Mouse (Mus musculus) forebrain, postnatal 0 days (tissue): ENCODE data around the gene Bsg. TPM values are rescaled to one million over a fixed set of nuclear protein-coding genes. Genes with fewer than 3 reads are reported as not detected.

Experiments
- ATAC-seq: fragments of 200-750 bp; cut with Nextera tagmentation; 2 replicates; pipeline ENCODE4 v1.8.0; 2017; ENCODE audit warnings: mild to moderate bottlenecking, moderate library complexity
- DNase-seq: peaks from one replicate; pipeline ENCODE4 v3.0.0-alpha.2; 2015
- H3K27ac ChIP-seq: fragments of 300-500 bp; sonication (generic); 2 replicates; pipeline ENCODE4 v1.5.1; 2014; ENCODE audit warnings: low read depth, mild to moderate bottlenecking, antibody characterized with exemption, low read length, moderate library complexity, mixed read lengths
- H3K27me3 ChIP-seq: fragments of 300-500 bp; sonication (generic); 2 replicates; pipeline ENCODE4 v1.6.1; 2014; ENCODE audit warnings: mild to moderate bottlenecking, low read length, mixed read lengths; ENCODE audit not compliant: insufficient read depth
- H3K36me3 ChIP-seq: fragments of 300-500 bp; sonication (generic); 2 replicates; pipeline ENCODE4 v1.6.1; 2014; ENCODE audit warnings: mild to moderate bottlenecking, moderate library complexity; ENCODE audit not compliant: insufficient read depth
- H3K4me1 ChIP-seq: fragments of 300-500 bp; sonication (generic); 2 replicates; pipeline ENCODE4 v1.6.1; 2014; ENCODE audit warnings: antibody characterized with exemption; ENCODE audit not compliant: insufficient read depth
- H3K4me2 ChIP-seq: fragments of 300-500 bp; sonication (generic); 2 replicates; pipeline ENCODE4 v1.6.1; 2014; ENCODE audit warnings: low read depth, mild to moderate bottlenecking, moderate library complexity
- H3K4me3 ChIP-seq: fragments of 300-500 bp; sonication (generic); 2 replicates; pipeline ENCODE4 v1.5.1; 2014; ENCODE audit warnings: low read depth, low read length, mixed read lengths
- H3K9ac ChIP-seq: fragments of 300-500 bp; sonication (generic); 2 replicates; pipeline ENCODE4 v1.6.1; 2014; ENCODE audit warnings: mild to moderate bottlenecking
- H3K9me3 ChIP-seq: fragments of 300-500 bp; sonication (generic); 2 replicates; pipeline ENCODE4 v1.6.1; 2016; ENCODE audit warnings: low read length
- CTCF ChIP-seq: sonication (generic); IDR thresholded peaks from 2 replicates; pipeline ENCODE4 v1.5.1; 2016; ENCODE audit warnings: antibody characterized with exemption, control low read depth, low read depth
- WGBS: fragments of 180-500 bp; shearing (Covaris S2); extraction: QIAGEN DNeasy Blood & Tissue Kit; methylation state at CpG from one replicate; pipeline ENCODE4 v1.1.7; 2014; 5-methylcytosine and 5-hydroxymethylcytosine counted together
- polyA plus RNA-seq: library from polyadenylated mRNA; unstranded; fragments of >200 nt; fragmentation: Nextera tagmentation; extraction: Ambion mirVana; gene quantifications from 2 replicates; pipeline ENCODE4 v1.2.1, GENCODE M21; 2015
- total RNA-seq: library from RNA; depleted of rRNA; stranded (reverse); fragments of >200 nt; gene quantifications from 2 replicates; pipeline ENCODE4 v1.2.3, GENCODE M21; 2014; rRNA removed

The Bsg gene
- total RNA-seq (960 and 1,112 TPM in 2 replicates), polyA plus RNA-seq (1,015 and 1,046 TPM in 2 replicates)

DNA sequence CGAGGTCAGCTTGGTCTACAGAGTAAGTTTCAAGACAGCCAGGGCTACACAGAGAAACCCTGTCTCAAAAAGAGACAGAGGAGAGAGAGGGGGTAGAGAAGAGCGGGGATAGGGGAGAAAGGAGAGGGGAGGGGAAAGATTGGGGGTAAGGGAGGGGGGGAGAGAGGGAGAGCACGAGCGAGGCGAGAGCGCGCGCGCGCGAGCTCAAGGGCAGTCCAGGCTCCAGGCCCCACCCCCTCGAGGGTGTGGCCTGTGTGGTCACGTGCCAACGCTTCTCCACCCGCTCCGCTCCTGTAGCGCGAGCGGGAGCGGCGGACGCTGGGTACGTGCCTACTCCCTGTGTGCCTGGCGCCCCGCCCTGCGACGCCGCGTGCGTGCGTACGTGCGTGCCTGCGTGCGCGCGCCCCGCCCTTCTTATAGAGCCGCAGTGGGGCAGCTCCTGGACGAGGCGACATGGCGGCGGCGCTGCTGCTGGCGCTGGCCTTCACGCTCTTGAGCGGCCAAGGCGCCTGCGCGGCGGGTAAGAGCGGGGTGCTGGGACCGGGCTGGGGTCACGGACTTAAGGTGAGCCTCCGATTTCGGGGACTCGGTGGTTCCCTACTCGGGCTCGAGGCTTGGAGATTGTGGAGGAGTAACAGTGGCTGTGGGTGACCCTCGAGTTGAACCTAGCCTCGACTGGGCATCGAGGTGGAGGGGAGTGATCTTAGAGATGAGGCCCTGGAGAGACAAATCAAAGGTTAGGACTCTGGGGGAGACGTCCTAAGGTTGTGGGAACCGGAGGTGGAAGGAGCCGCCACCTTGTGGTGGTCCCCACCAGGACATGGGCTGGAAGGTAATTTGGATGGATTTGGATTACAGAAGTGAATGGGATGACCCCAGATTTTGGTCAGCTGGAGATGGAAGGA lies at the start of gene Bsg:
TSS of gene Bsg (plus strand) at position 427 of the 905 bp plus-strand sequence.
- Histone ChIP-seq H3K27ac (peak within 1 kb of the TSS; percentile 70), H3K9me3 (no peaks in the 10 kb centered on the region), H3K4me2 (peak within 1 kb of the TSS; percentile 77), H3K27me3 (no peaks in the 10 kb centered on the region), H3K9ac (peak within 1 kb of the TSS; percentile 92), H3K36me3 (peaks cover 6% of the 10 kb centered on the region; the same call in 1 of the 2 replicates), H3K4me3 (peak within 1 kb of the TSS; percentile 85), H3K4me1 (peaks cover 14% of the 10 kb centered on the region; the same call in 1 of the 2 replicates)
- peak; percentile 64 for TF ChIP-seq CTCF
- 7% methylated on average over 65 of the region's 65 CpGs for WGBS
- ATAC-seq (peak; percentile 96), DNase-seq (peak; percentile 100)

DNA sequence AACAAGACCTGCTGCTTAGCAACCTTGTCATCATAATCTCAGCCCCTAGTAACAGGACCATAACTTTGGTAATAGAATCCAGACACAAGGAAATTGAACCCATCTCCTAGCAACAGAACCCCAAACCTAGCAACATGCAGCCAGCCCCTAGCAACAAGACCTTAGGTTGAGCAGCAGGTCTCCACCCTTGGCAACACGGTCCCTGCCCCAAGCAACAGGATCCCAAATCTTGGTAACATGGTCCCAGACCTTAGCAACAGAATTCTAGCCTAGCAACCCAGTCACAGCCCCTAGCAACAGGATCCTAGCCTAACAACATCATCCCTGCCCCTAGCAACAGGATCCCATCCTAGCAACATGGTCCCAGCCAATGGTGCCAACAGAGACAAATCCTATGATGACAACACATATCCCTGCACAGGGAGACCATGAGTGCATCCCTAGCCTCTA lies 49.3 kb upstream of the Bsg start:
- peak overlapping the region; percentile 14; the same call in 1 of the 2 replicates for H3K4me2 ChIP-seq
- H3K27me3 ChIP-seq = no peaks in the 10 kb centered on the region
- no peak for TF ChIP-seq CTCF
- no peaks in the 10 kb centered on the region for H3K36me3 ChIP-seq
- peak overlapping the region; percentile 85 for H3K27ac ChIP-seq
- peaks cover 19% of the 10 kb centered on the region for H3K4me1 ChIP-seq
- H3K9me3 ChIP-seq = no peaks in the 10 kb centered on the region
- peak; percentile 88 for DNase-seq
- no peak overlapping the region for H3K9ac ChIP-seq
- WGBS = 11% methylated on average over 1 of the region's 1 CpGs
- no peak overlapping the region for H3K4me3 ChIP-seq
- peak; percentile 95 for ATAC-seq

DNA sequence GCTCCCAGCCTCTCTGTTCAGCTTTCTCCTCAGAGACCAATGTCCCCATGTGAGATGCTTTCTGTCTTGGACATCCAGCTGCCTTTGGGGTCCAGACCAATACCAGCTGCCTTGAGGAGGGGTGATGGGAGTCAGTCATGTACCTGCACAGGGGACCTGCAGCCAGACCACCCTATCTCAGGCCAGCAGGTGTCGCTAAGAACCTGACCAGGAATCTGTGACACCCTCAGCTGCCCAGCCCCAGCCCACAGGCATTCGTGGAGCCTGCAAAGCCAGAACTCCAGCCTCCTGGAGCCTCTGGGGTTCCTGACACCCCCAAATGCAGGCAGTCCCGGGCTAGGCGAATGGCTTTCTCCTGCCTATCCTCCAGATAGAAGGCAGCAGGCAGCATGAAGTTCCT lies 45.5 kb upstream of the Bsg start:
- H3K4me1 ChIP-seq = peaks cover 19% of the 10 kb centered on the region
- no peak overlapping the region for H3K9ac ChIP-seq
- no peak for TF ChIP-seq CTCF
- H3K36me3 ChIP-seq = no peaks in the 10 kb centered on the region
- H3K27me3 ChIP-seq = no peaks in the 10 kb centered on the region
- ATAC-seq (no peak), DNase-seq (no peak)
- WGBS = 17% methylated on average over 4 of the region's 4 CpGs
- H3K4me3 ChIP-seq = no peak overlapping the region
- H3K4me2 ChIP-seq = no peak overlapping the region
- H3K9me3 ChIP-seq = no peaks in the 10 kb centered on the region
- no peak overlapping the region for H3K27ac ChIP-seq

DNA sequence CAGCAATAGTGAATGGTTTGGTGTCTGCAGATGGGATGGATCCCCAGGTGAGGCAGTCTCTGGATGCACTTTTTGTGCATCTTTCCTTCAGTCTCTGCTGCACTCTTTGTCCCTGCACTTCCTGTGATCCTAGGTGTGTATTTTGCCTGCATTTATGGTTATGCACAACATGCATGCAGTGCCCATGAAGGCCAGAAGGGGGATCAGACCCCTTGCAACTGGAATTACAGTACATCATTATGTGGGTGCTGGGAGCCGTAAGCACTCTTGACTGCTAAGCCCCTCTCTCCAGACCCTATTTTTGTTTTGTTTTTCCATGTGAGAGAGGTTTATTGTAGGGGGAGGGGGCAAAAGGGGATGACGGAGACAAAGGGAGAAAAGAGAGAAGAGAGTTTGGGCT lies 44.0 kb upstream of the Bsg start:
- H3K36me3 ChIP-seq = no peaks in the 10 kb centered on the region
- no peak overlapping the region for H3K27ac ChIP-seq
- peaks cover 9% of the 10 kb centered on the region for H3K4me1 ChIP-seq
- H3K9me3 ChIP-seq = no peaks in the 10 kb centered on the region
- WGBS = 84% methylated on average over 2 of the region's 2 CpGs
- ATAC-seq (no peak), DNase-seq (no peak)
- H3K4me3 ChIP-seq = no peak overlapping the region
- no peak overlapping the region for H3K4me2 ChIP-seq
- H3K9ac ChIP-seq = no peak overlapping the region
- peak; percentile 65 for TF ChIP-seq CTCF
- no peaks in the 10 kb centered on the region for H3K27me3 ChIP-seq

DNA sequence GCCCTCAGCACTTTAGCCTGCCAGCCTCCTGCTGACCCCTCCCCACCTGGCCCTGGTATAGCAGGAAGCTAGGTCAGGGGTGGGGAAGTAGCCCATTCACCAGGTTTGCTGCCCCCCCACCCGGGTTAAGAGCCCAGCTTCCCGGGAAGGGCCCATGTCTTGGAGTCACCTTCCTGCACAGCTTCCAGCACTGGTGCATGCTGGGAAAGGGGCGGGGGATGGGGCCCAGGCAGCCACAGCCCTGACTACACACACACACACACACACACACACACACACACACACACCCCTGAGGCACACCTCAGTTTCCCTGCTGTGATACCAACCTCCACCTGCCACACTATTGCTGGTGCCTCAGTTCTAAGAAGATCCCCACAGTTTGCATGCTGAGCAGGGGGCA lies 42.4 kb upstream of the Bsg start:
- Histone ChIP-seq H3K4me2 (no peak overlapping the region), H3K4me3 (no peak overlapping the region), H3K9ac (no peak overlapping the region), H3K27me3 (no peaks in the 10 kb centered on the region), H3K36me3 (no peaks in the 10 kb centered on the region), H3K27ac (no peak overlapping the region), H3K9me3 (no peaks in the 10 kb centered on the region), H3K4me1 (no peaks in the 10 kb centered on the region)
- ATAC-seq = no peak
- TF ChIP-seq CTCF = no peak
- DNase-seq = no peak
- 33% methylated on average over 3 of the region's 3 CpGs for WGBS

DNA sequence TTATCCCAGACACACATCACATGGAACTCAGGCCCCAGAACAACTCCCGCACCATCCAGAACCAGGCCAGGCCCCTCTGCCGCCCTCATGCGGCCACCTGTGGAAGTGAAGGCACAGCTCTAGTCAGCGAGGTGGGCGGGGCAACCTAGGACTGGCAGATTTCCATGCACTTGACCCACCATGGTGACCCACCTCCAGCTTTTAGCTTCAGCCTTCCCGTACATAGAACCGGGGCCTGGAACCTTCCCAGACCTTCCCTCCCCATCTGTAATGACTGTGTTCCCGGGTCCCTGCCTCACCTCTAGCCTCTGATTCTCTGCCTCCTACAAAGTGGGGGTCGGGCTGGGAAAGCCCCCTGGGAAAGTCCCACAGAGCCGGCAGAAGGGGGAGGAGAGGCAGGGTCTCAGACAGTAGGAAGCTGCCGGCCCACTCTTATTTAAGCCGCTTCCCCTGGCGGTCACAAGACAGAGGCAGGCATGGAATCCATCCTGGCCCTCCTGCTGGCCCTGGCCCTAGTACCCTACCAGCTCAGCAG lies 40.1 kb upstream of the Bsg start, which contains the start of gene Madcam1:
TSS of gene Madcam1 (plus strand) at position 429 of the 535 bp plus-strand sequence.
- H3K27me3 ChIP-seq = no peaks in the 10 kb centered on the region
- no peaks in the 10 kb centered on the region for H3K36me3 ChIP-seq
- H3K4me2 ChIP-seq = no peak within 1 kb of the TSS
- peak; percentile 64 for DNase-seq
- no peak for ATAC-seq
- no peak within 1 kb of the TSS for H3K27ac ChIP-seq
- H3K4me1 ChIP-seq = peaks cover 7% of the 10 kb centered on the region; the same call in 1 of the 2 replicates
- H3K4me3 ChIP-seq = no peak within 1 kb of the TSS
- H3K9ac ChIP-seq = no peak within 1 kb of the TSS
- WGBS = 10% methylated on average over 13 of the region's 13 CpGs
- peak; percentile 89 for TF ChIP-seq CTCF
- no peaks in the 10 kb centered on the region for H3K9me3 ChIP-seq

DNA sequence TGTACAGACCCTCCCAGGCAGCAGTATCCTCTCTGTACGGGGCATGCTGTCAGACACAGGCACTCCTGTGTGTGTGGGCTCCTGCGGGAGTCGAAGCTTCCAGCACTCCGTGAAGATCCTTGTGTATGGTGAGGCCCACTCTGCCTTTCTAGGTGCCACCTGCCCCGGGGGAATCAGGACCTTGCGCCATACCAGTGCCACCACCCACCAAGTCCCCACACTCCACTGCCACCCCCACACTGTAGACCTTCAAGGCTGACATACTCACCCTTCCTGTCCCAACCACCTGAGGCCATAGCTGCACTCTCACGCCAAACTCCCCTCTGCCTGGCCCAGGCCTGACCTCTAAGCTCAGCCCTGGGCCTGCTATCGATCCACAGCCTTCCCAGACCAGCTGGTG lies 39.2 kb upstream of the Bsg start:
- Histone ChIP-seq H3K36me3 (no peaks in the 10 kb centered on the region), H3K4me3 (no peak overlapping the region), H3K9me3 (no peaks in the 10 kb centered on the region), H3K4me2 (no peak overlapping the region), H3K27ac (no peak overlapping the region), H3K4me1 (peaks cover 7% of the 10 kb centered on the region; the same call in 1 of the 2 replicates), H3K27me3 (no peaks in the 10 kb centered on the region), H3K9ac (no peak overlapping the region)
- ATAC-seq (no peak), DNase-seq (no peak)
- no peak for TF ChIP-seq CTCF
- WGBS = 82% methylated on average over 8 of the region's 8 CpGs
